Mouse (Mus musculus) lung, embryonic 16.5 days (tissue): ENCODE results near the gene Psma4. TPM values are rescaled to one million over a fixed set of nuclear protein-coding genes. Genes with fewer than 3 reads are reported as not detected.
"Not testable (repeated sequence)": the region's sequence is repeated elsewhere in the genome, so short reads cannot be mapped to it uniquely, and the experiment has no call there.

Experiments
- ATAC-seq: fragments of 200-750 bp; cut with Nextera tagmentation; 2 replicates; pipeline ENCODE4 v1.8.0; 2017; ENCODE audit warnings: low read depth, mild to moderate bottlenecking, moderate library complexity
- H3K27ac ChIP-seq: fragments of 300-500 bp; sonication (generic); 2 replicates; pipeline ENCODE4 v1.5.1; 2014; ENCODE audit warnings: mild to moderate bottlenecking, control low read depth, low read length
- H3K27me3 ChIP-seq: fragments of 300-500 bp; sonication (generic); 2 replicates; pipeline ENCODE4 v1.6.1; 2014; ENCODE audit warnings: low read depth, low read length, mixed read lengths; ENCODE audit not compliant: control insufficient read depth, insufficient read depth
- H3K36me3 ChIP-seq: fragments of 300-500 bp; sonication (generic); 2 replicates; pipeline ENCODE4 v1.6.1; 2014; ENCODE audit warnings: low read length; ENCODE audit not compliant: control insufficient read depth, insufficient read depth
- H3K4me1 ChIP-seq: fragments of 300-500 bp; sonication (generic); replicated peaks from 2 replicates; pipeline ENCODE4 v1.6.1; 2014; ENCODE audit warnings: low read length, mixed read lengths; ENCODE audit not compliant: control insufficient read depth, insufficient read depth
- H3K4me2 ChIP-seq: fragments of 300-500 bp; sonication (generic); 2 replicates; pipeline ENCODE4 v1.6.1; 2014; ENCODE audit warnings: low read depth, low read length, control low read depth
- H3K4me3 ChIP-seq: fragments of 300-500 bp; sonication (generic); 2 replicates; pipeline ENCODE4 v1.5.1; 2014; ENCODE audit warnings: mild to moderate bottlenecking, low read length, control low read depth
- H3K9ac ChIP-seq: fragments of 300-500 bp; sonication (generic); 2 replicates; pipeline ENCODE4 v1.6.1; 2014; ENCODE audit warnings: low read length, control low read depth
- H3K9me3 ChIP-seq: fragments of 300-500 bp; sonication (generic); 2 replicates; pipeline ENCODE4 v1.6.1; 2016; ENCODE audit warnings: low read length; ENCODE audit not compliant: control insufficient read depth
- WGBS: fragments of 180-500 bp; shearing (Covaris S2); extraction: QIAGEN DNeasy Blood & Tissue Kit; methylation state at CpG from one replicate; pipeline ENCODE4 v1.1.7; 2014; 5-methylcytosine and 5-hydroxymethylcytosine counted together
- polyA plus RNA-seq: library from polyadenylated mRNA; unstranded; fragments of >200 nt; fragmentation: Nextera tagmentation; extraction: Ambion mirVana; gene quantifications from 2 replicates; pipeline ENCODE4 v1.2.1, GENCODE M21; 2015

Psma4 gene
- polyA plus RNA-seq, 1 experiment from 2014 or later: 254 TPM

GRCm38 (mm10) chr9:54931765-54932164 lies 18.8 kb upstream of the Psma4 start:
- ATAC-seq: no peak
- WGBS: 4% methylated on average over 1 of the region's 1 CpGs
- H3K27me3 ChIP-seq: no peaks in the 10 kb centered on the region
- H3K4me2 ChIP-seq: no peak overlapping the region
- H3K9ac ChIP-seq: no peak overlapping the region
- H3K4me3 ChIP-seq: no peak overlapping the region
- no peaks in the 10 kb centered on the region for H3K9me3 ChIP-seq
- no peaks in the 10 kb centered on the region for H3K36me3 ChIP-seq
- H3K27ac ChIP-seq: no peak overlapping the region
- no peaks in the 10 kb centered on the region for H3K4me1 ChIP-seq

- no peaks in the 10 kb centered on the region for H3K27me3 ChIP-seq
- no peaks in the 10 kb centered on the region for H3K9me3 ChIP-seq
- no peak overlapping the region for H3K4me3 ChIP-seq
- no peaks in the 10 kb centered on the region for H3K4me1 ChIP-seq
- no peak for ATAC-seq
- H3K9ac ChIP-seq: no peak overlapping the region
- WGBS: 73% methylated on average over 2 of the region's 2 CpGs
- no peak overlapping the region for H3K27ac ChIP-seq
- no peak overlapping the region for H3K4me2 ChIP-seq
- no peaks in the 10 kb centered on the region for H3K36me3 ChIP-seq
Measured at GRCm38 (mm10) chr9:54932379-54932778, 18.2 kb upstream of the Psma4 start.

GRCm38 (mm10) chr9:54942071-54942470 lies 8.5 kb upstream of the Psma4 start:
- no peak overlapping the region for H3K27ac ChIP-seq
- 84% methylated on average over 4 of the region's 4 CpGs for WGBS
- no peak overlapping the region for H3K4me2 ChIP-seq
- H3K36me3 ChIP-seq: no peaks in the 10 kb centered on the region
- H3K4me1 ChIP-seq: no peaks in the 10 kb centered on the region
- H3K9me3 ChIP-seq: no peaks in the 10 kb centered on the region
- H3K27me3 ChIP-seq: no peaks in the 10 kb centered on the region
- no peak overlapping the region for H3K4me3 ChIP-seq
- no peak overlapping the region for H3K9ac ChIP-seq
- no peak for ATAC-seq

GRCm38 (mm10) chr9:54944467-54944866 lies 6.1 kb upstream of the Psma4 start:
- 55% methylated on average over 2 of the region's 2 CpGs for WGBS
- Histone ChIP-seq H3K9me3 (no peaks in the 10 kb centered on the region), H3K27ac (no peak overlapping the region), H3K36me3 (no peaks in the 10 kb centered on the region), H3K4me2 (no peak overlapping the region), H3K27me3 (no peaks in the 10 kb centered on the region), H3K4me1 (no peaks in the 10 kb centered on the region), H3K4me3 (no peak overlapping the region), H3K9ac (no peak overlapping the region)
- no peak for ATAC-seq

GRCm38 (mm10) chr9:54946256-54946655 lies 4.3 kb upstream of the Psma4 start:
- no peaks in the 10 kb centered on the region for H3K36me3 ChIP-seq
- no peak overlapping the region for H3K27ac ChIP-seq
- H3K9ac ChIP-seq: no peak overlapping the region
- no peak for ATAC-seq
- peaks cover under 1% of the 10 kb centered on the region for H3K4me1 ChIP-seq
- no peak overlapping the region for H3K4me3 ChIP-seq
- no peak overlapping the region for H3K4me2 ChIP-seq
- no peaks in the 10 kb centered on the region for H3K27me3 ChIP-seq
- WGBS: 66% methylated on average over 16 of the region's 16 CpGs
- no peaks in the 10 kb centered on the region for H3K9me3 ChIP-seq

- Histone ChIP-seq H3K9ac (no peak overlapping the region), H3K36me3 (peaks cover 7% of the 10 kb centered on the region), H3K4me2 (no peak overlapping the region), H3K27ac (no peak overlapping the region), H3K4me1 (peaks cover 12% of the 10 kb centered on the region), H3K9me3 (no peaks in the 10 kb centered on the region), H3K27me3 (no peaks in the 10 kb centered on the region), H3K4me3 (no peak overlapping the region)
- ATAC-seq: no peak
Measured at GRCm38 (mm10) chr9:54949465-54949864, 1.1 kb upstream of the Psma4 start.

- H3K9me3 ChIP-seq, H3K36me3 ChIP-seq, H3K27me3 ChIP-seq: not testable (repeated sequence)
- H3K4me3 ChIP-seq: peak overlapping the region; percentile 95
- peak overlapping the region; percentile 62 for H3K9ac ChIP-seq
- peak overlapping the region; percentile 63 for H3K27ac ChIP-seq
- ATAC-seq: peak; percentile 31; the same call in 1 of the 2 replicates
- H3K4me1 ChIP-seq: peaks cover 12% of the 10 kb centered on the region
- 40% methylated on average over 8 of the region's 8 CpGs for WGBS
- H3K4me2 ChIP-seq: peak overlapping the region; percentile 62
Measured at GRCm38 (mm10) chr9:54950162-54950561, 428 bp upstream of the Psma4 start.

GRCm38 (mm10) chr9:54961059-54961458 lies 10.5 kb downstream of the Psma4 start:
- H3K4me3 ChIP-seq: no peak overlapping the region
- no peak overlapping the region for H3K9ac ChIP-seq
- no peak overlapping the region for H3K27ac ChIP-seq
- ATAC-seq: no peak
- H3K4me2 ChIP-seq: no peak overlapping the region
- H3K9me3 ChIP-seq: 0 out of 2 replicates have a peak, but pooled peaks cover 5% of the 10 kb centered on the region
- no peaks in the 10 kb centered on the region for H3K4me1 ChIP-seq
- WGBS: 85% methylated on average over 4 of the region's 4 CpGs
- H3K36me3 ChIP-seq: peaks cover 18% of the 10 kb centered on the region
- H3K27me3 ChIP-seq: no peaks in the 10 kb centered on the region

- no peaks in the 10 kb centered on the region for H3K4me1 ChIP-seq
- H3K4me2 ChIP-seq: no peak overlapping the region
- H3K9ac ChIP-seq: no peak overlapping the region
- no peak for ATAC-seq
- peaks cover 4% of the 10 kb centered on the region for H3K36me3 ChIP-seq
- H3K4me3 ChIP-seq: no peak overlapping the region
- no peak overlapping the region for H3K27ac ChIP-seq
- H3K27me3 ChIP-seq: no peaks in the 10 kb centered on the region
- H3K9me3 ChIP-seq: 0 out of 2 replicates have a peak, but pooled peaks cover 5% of the 10 kb centered on the region
Measured at GRCm38 (mm10) chr9:54963669-54964068, 13.1 kb downstream of the Psma4 start.

- H3K4me3 ChIP-seq: no peak overlapping the region
- no peaks in the 10 kb centered on the region for H3K36me3 ChIP-seq
- no peaks in the 10 kb centered on the region for H3K9me3 ChIP-seq
- no peak overlapping the region for H3K4me2 ChIP-seq
- no peak for ATAC-seq
- H3K9ac ChIP-seq: no peak overlapping the region
- H3K27ac ChIP-seq: no peak overlapping the region
- no peaks in the 10 kb centered on the region for H3K4me1 ChIP-seq
- WGBS: 52% methylated on average over 8 of the region's 8 CpGs
- no peaks in the 10 kb centered on the region for H3K27me3 ChIP-seq
Measured at GRCm38 (mm10) chr9:54969972-54970637, 19.5 kb downstream of the Psma4 start.
